Mouse (Mus musculus) ES-Bruce4 (cell line): ENCODE data around the gene Rex1bd.

Experiments
- CTCF ChIP-seq: IDR thresholded peaks from one replicate; pipeline ENCODE4 v1.8.1; 2011; ENCODE audit warnings: low read depth, low read length
- EP300 ChIP-seq: IDR thresholded peaks from 2 replicates; pipeline ENCODE4 v1.6.1; 2011; ENCODE audit warnings: low read depth, low read length; ENCODE audit not compliant: insufficient read depth
- POLR2A ChIP-seq: IDR thresholded peaks from one replicate; pipeline ENCODE4 v1.8.1; 2011; ENCODE audit warnings: low read length; ENCODE audit not compliant: insufficient read depth

- peak; percentile 77 for TF ChIP-seq CTCF
- no peak for TF ChIP-seq POLR2A
- no peak for TF ChIP-seq EP300
Observed at GRCm38 (mm10) chr8:70504851-70505250, 1.7 kb downstream of the Rex1bd start.
